In the genomic region with DNA sequence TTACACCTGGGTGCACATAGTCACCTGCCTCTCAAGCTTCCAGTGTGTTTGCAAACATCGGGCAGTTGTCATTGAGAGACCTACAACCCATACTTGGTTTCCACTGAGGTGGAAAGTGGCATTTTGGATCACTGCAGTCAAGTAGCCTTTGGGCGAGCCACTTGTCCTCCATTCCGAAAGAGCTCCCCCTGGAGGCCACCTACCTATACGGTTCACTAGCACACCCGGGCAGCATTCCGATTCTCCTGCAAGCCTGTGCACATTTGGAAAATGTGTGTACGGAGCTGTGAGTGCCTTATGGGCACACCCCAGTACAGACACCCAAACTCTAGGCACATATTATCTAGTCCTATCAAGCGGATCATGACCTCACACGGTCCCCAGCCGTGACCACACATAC, we compare ENCODE assay signal across 10 mouse cellular contexts. TPM values are rescaled to one million over a fixed set of nuclear protein-coding genes. Genes with fewer than 3 reads are reported as not detected.
DNase-seq lines count a peak whose midpoint lies in the region; ATAC-seq and TF ChIP-seq lines count a peak whose summit lies in the region.
"Had no signal": no experiment of that assay in that cellular context is flagged by ENCODE, and none has a peak within 500 bp of the region (broad histone marks: within the 10 kb centered on the region; RNA-seq: fewer than 3 reads in every experiment).

No protein-coding gene starts in this region.

- TF ChIP-seq CTCF in G1E (IDR thresholded peaks at IDR 0.05; ENCODE audit: low read depth, low read length), result 0 out of 2 replicates have a peak, but pooled peaks have one; percentile 12

- H3K36me3 ChIP-seq in G1E (replicated peaks), result no peaks in the 10 kb centered on the region
- H3K36me3 ChIP-seq in limb, embryonic 10.5 days, result no peaks in the 10 kb centered on the region

- ATAC-seq in G1E (ENCODE audit: extremely low read depth, insufficient number of reproducible peaks, low FRiP score, poor library complexity, severe bottlenecking), result no peak

- H3K4me3 ChIP-seq in G1E (ENCODE audit: low read depth, low read length), result no peak overlapping the region
- H3K4me3 ChIP-seq in limb, embryonic 10.5 days, result no peak overlapping the region

- no peaks in the 10 kb centered on the region for H3K4me1 ChIP-seq in G1E (ENCODE audit: insufficient read depth, low read depth, low read length)
- no peaks in the 10 kb centered on the region for H3K4me1 ChIP-seq in limb, embryonic 10.5 days

- H3K27me3 ChIP-seq in G1E (ENCODE audit: insufficient read depth, low read length), result no peaks in the 10 kb centered on the region
- no peaks in the 10 kb centered on the region for H3K27me3 ChIP-seq in limb, embryonic 10.5 days (ENCODE audit: low read depth, poor library complexity, severe bottlenecking)

- no peak overlapping the region for H3K27ac ChIP-seq in limb, embryonic 10.5 days

- H3K9me3 ChIP-seq in G1E (replicated peaks), result no peaks in the 10 kb centered on the region
- no peaks in the 10 kb centered on the region for H3K9me3 ChIP-seq in limb, embryonic 10.5 days (replicated peaks)

- peak; percentile 32 for DNase-seq in adrenal gland, postnatal 10 days
- DNase-seq in adrenal gland, adult (ENCODE audit: inconsistent age in 2 of 2, low spot score in 1 of 2), result no peak
- DNase-seq in left cerebral cortex, adult 18-20 months (ENCODE audit: low spot score in 2 of 2), result peak; percentile 40 to 52
- DNase-seq in left cerebral cortex, postnatal 14 days (ENCODE audit: low spot score in 2 of 2), result no peak
- DNase-seq in G1E (ENCODE audit: low spot score), result no peak
- peak; percentile 68 for DNase-seq in limb, embryonic 10.5 days (ENCODE audit: low spot score)
- DNase-seq in urinary bladder, postnatal 25 days (ENCODE audit: low spot score), result no peak
- DNase-seq in gastrocnemius, postnatal 25 days, result no peak
- DNase-seq: right cerebral cortex, postnatal 4 days had no signal

- intact Hi-C loops in left cerebral cortex, postnatal 14 days (cut with DNase I), result loop anchor here (5.0 kb wide), 1 partner anchor 77 kb away; no protein-coding TSS in a partner anchor

- 40% methylated on average over 10 of the region's 10 CpGs for WGBS in limb, embryonic 10.5 days

RNA-seq across cellular contexts. Expression of gene Disp3, which starts 38.4 kb away (rescaled TPM):
- 1 to 10 TPM in 1 of 2 experiments, under 1 TPM in 1; 0.79 to 1.2 TPM for total RNA-seq in adrenal gland, postnatal 10 days (2021)
- 10 to 100 TPM; 23.4 to 30.0 TPM for total RNA-seq in left cerebral cortex, adult 18-20 months (2021)
- total RNA-seq in left cerebral cortex, postnatal 14 days (2021), result 10 to 100 TPM; 23.0 to 24.8 TPM
- total RNA-seq in G1E (2014; fragmentation: Nextera tagmentation) (not detected in 2 replicates), G1E (2017) (not detected in 2 replicates)
- 0.01 TPM in 1 of 2 replicates, not detected in the other for polyA plus RNA-seq in G1E (2012)
- polyA plus RNA-seq in limb, embryonic 10.5 days (2016; fragmentation: Nextera tagmentation; extraction: Ambion mirVana), result 0.33 and 0.60 TPM in 2 replicates
- under 1 TPM in 1 of 2 experiments, not detected in 1; 0.32 TPM for total RNA-seq in gastrocnemius, postnatal 25 days (2021)
- total RNA-seq: megakaryocyte, adult 5-6 weeks had no signal

Comparison
In these comparisons a context has a peak if more than half of its experiments do, and no peak if none do; other contexts are left out.
1. DNase-seq: peak in adrenal gland, postnatal 10 days (single experiment), left cerebral cortex, adult 18-20 months (2 of 2) and limb, embryonic 10.5 days (single experiment); none in adrenal gland, adult (0 of 2), left cerebral cortex, postnatal 14 days (0 of 2), G1E (single experiment), urinary bladder, postnatal 25 days (single experiment) and gastrocnemius, postnatal 25 days (single experiment).
2. RNA of gene Disp3, which starts 38.4 kb away (total RNA-seq): 23.4 to 30.0 TPM in left cerebral cortex, adult 18-20 months and 23.0 to 24.8 TPM in left cerebral cortex, postnatal 14 days; 0.79 to 1.2 TPM in adrenal gland, postnatal 10 days, 0.32 TPM in gastrocnemius, postnatal 25 days and not detected in G1E; every median in the first group is over 10 times any median in the second.